Mouse (Mus musculus): Measurements from ENCODE around the gene Zswim1.

- TF ChIP-seq CTCF (IDR thresholded peaks at IDR 0.05 in 2 of 3, conservative IDR thresholded peaks at IDR 0.05 in 1 of 3; ENCODE audit: control insufficient read depth in 1 of 3, insufficient read depth in 1 of 3, low read depth in 2 of 3, low read length in 3 of 3, poor library complexity in 1 of 3, severe bottlenecking in 1 of 3) (no peak), POLR2A (IDR thresholded peaks at IDR 0.05; ENCODE audit: control insufficient read depth in 1 of 2, insufficient read depth in 1 of 2, low read depth in 1 of 2, low read length in 2 of 2, poor library complexity in 1 of 2) (no peak), TCF12 (IDR thresholded peaks at IDR 0.05; ENCODE audit: low read depth, low read length) (no peak), MXI1 (IDR thresholded peaks at IDR 0.05; ENCODE audit: low read depth, low read length) (no peak), ZMIZ1 (IDR thresholded peaks at IDR 0.05; ENCODE audit: low read depth, low read length) (no peak), HCFC1 (IDR thresholded peaks at IDR 0.05; ENCODE audit: low read depth, low read length) (no peak), EP300 (IDR thresholded peaks at IDR 0.05; ENCODE audit: low read depth in 1 of 2, low read length in 2 of 2) (no peak)
Measured at GRCm38 (mm10) chr2:164835164-164835563, 12.7 kb downstream of the Zswim1 start.
